Mouse (Mus musculus) heart, adult 2 months (tissue): ENCODE results near the gene Mphosph9.

ENCODE experiments used
- CTCF ChIP-seq: fragments of 200-600 bp; IDR thresholded peaks from 2 replicates; pipeline ENCODE4 v1.8.1; 2022; ENCODE audit warnings: antibody characterized with exemption, mild to moderate bottlenecking, moderate library complexity
- POLR2A ChIP-seq: fragments of 200-500 bp; IDR thresholded peaks from 2 replicates; pipeline ENCODE4 v1.6.1; 2011; ENCODE audit warnings: mild to moderate bottlenecking, low read depth, low read length, control low read depth; ENCODE audit not compliant: insufficient read depth

DNA sequence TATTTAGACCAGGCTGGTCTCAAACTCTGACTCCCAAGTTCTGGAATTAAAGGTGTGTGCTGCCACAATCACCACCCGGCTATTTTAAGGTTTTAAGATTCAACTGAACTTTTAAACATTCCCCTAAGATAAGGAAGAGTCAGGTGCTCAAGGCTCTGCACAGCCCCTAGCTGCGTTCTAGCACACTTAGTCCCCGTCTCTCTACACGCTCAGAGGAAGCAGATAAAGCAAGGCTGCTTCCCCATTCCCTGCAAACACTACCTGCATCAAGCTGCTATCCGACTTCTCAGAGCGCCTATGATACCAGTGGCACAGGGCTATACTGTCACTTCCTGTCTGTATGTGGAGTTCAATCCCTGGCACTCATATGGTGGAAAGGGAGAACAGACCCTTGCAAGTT lies 60.1 kb downstream of the Mphosph9 start:
- TF ChIP-seq CTCF (no peak), POLR2A (no peak)
